Mouse (Mus musculus) embryonic facial prominence, embryonic 12.5 days (tissue): ENCODE data around the gene Mapk10. TPM values are rescaled to one million over a fixed set of nuclear protein-coding genes. Genes with fewer than 3 reads are reported as not detected.
"Not testable (repeated sequence)": the region's sequence is repeated elsewhere in the genome, so short reads cannot be mapped to it uniquely, and the experiment has no call there.

Experiments used
- ATAC-seq: fragments of 200-750 bp; cut with Nextera tagmentation; 2 replicates; pipeline ENCODE4 v1.8.0; 2017; ENCODE audit not compliant: insufficient number of reproducible peaks, insufficient read depth, low FRiP score, low TSS enrichment
- H3K27ac ChIP-seq: fragments of 300-500 bp; sonication (generic); 2 replicates; pipeline ENCODE4 v1.5.1; 2016; ENCODE audit warnings: mild to moderate bottlenecking
- H3K27me3 ChIP-seq: fragments of 300-500 bp; sonication (generic); 2 replicates; pipeline ENCODE4 v1.6.1; 2016; ENCODE audit warnings: mild to moderate bottlenecking, moderate library complexity
- H3K36me3 ChIP-seq: fragments of 300-500 bp; sonication (generic); 2 replicates; pipeline ENCODE4 v1.6.1; 2016; ENCODE audit warnings: mild to moderate bottlenecking
- H3K4me1 ChIP-seq: fragments of 300-500 bp; sonication (generic); 2 replicates; pipeline ENCODE4 v1.6.1; 2016
- H3K4me2 ChIP-seq: fragments of 300-500 bp; sonication (generic); replicated peaks from 2 replicates; pipeline ENCODE4 v1.6.1; 2016; ENCODE audit warnings: mild to moderate bottlenecking, moderate library complexity
- H3K4me3 ChIP-seq: fragments of 300-500 bp; sonication (generic); 2 replicates; pipeline ENCODE4 v1.5.1; 2016; ENCODE audit warnings: mild to moderate bottlenecking
- H3K9ac ChIP-seq: fragments of 300-500 bp; sonication (generic); 2 replicates; pipeline ENCODE4 v1.6.1; 2016; ENCODE audit warnings: mild to moderate bottlenecking, moderate library complexity
- H3K9me3 ChIP-seq: fragments of 300-500 bp; sonication (generic); 2 replicates; pipeline ENCODE4 v1.6.1; 2016; ENCODE audit warnings: mild to moderate bottlenecking, moderate library complexity
- whole genome bisulfite sequencing: fragments of 180-500 bp; shearing (Covaris S2); methylation state at CpG from one replicate; pipeline ENCODE4 v1.1.7; 2016; 5-methylcytosine and 5-hydroxymethylcytosine counted together
- polyA plus RNA-seq: library from polyadenylated mRNA; unstranded; fragments of >200 nt; fragmentation: Nextera tagmentation; extraction: Ambion mirVana; gene quantifications from 2 replicates; pipeline ENCODE4 v1.2.1, GENCODE M21; 2016

Mapk10 gene
- polyA plus RNA-seq, 1 experiment from 2014 or later = 6.1 TPM

DNA sequence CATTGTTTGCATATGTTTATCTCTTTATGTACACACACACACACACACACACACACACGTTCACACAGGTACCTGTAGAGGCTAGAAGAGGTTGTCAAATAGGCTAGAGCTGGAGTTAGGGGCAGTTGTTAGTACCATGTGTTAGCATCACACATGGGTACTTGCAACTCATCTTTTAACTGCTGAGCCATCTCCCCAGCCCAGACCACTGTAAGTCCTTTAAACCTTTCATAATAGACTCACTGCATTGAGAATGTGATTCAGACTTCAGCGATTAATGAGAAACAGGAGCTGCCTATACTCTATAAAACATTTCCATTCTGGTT, 322.0 kb downstream of the Mapk10 start:
- no peak overlapping the region for H3K4me2 ChIP-seq
- H3K27me3 ChIP-seq = no peaks in the 10 kb centered on the region
- no peaks in the 10 kb centered on the region for H3K4me1 ChIP-seq
- no peak overlapping the region for H3K4me3 ChIP-seq
- H3K9me3 ChIP-seq = no peaks in the 10 kb centered on the region
- no peak overlapping the region for H3K9ac ChIP-seq
- no peak overlapping the region for H3K27ac ChIP-seq
- ATAC-seq = no peak
- H3K36me3 ChIP-seq = peaks cover 12% of the 10 kb centered on the region
- WGBS = 75% methylated on average over 2 of the region's 2 CpGs

DNA sequence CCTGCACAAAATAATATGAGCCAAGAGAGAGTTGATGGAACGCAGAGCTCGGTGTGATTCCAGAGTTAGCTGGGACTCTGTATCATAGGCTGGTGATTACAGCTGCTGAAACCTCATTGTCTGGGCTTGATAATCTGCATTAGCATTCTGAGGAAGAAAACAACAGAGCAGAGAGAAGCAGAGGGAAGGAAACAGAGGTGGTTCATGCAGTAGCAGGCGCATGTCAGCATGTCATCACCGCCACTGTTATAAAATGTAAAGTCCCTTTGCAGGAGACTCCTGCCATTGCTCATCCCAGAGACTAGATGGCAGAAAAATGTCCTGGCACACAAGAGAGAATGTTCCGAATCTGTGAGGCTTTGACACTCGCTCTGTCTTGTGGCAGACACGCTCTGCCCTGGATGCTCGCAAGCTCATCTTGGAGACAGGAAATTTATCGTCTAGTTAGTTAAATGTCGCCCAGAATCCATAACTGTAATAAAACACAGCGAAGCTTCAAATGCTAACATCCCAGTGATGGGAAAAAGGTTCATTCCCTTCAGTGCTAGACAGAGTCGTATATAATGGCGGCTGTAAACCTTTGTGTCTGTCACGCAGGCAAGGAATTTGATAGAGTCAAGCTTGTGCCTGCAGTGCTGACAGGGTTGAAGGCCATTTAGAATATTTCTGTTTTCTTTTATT, 322.5 kb downstream of the Mapk10 start:
- H3K27ac ChIP-seq = no peak overlapping the region
- no peak for ATAC-seq
- no peak overlapping the region for H3K4me3 ChIP-seq
- H3K9me3 ChIP-seq = no peaks in the 10 kb centered on the region
- no peak overlapping the region for H3K4me2 ChIP-seq
- peaks cover 12% of the 10 kb centered on the region for H3K36me3 ChIP-seq
- H3K9ac ChIP-seq = no peak overlapping the region
- no peaks in the 10 kb centered on the region for H3K4me1 ChIP-seq
- no peaks in the 10 kb centered on the region for H3K27me3 ChIP-seq
- whole genome bisulfite sequencing = 85% methylated on average over 14 of the region's 14 CpGs

DNA sequence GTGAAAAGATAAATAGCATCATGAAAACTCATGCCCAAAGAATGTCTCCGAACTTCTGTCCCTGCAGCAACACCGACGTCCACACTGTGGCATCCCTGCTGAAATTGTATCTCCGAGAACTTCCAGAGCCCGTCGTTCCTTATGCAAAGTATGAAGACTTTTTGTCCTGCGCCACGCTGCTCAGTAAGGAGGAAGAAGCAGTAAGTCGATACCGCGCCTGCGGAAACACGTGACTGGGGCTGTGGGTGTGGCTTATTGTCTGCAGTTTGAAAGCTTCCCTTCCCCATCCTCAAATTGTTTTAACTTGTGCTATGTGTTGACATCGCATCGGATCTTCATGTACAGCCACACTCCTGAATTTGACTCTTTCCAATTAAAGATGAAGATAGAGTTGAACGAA, 335.5 kb downstream of the Mapk10 start:
- no peak overlapping the region for H3K4me3 ChIP-seq
- no peaks in the 10 kb centered on the region for H3K9me3 ChIP-seq
- 59% methylated on average over 16 of the region's 16 CpGs for WGBS
- no peaks in the 10 kb centered on the region for H3K36me3 ChIP-seq
- no peak overlapping the region for H3K27ac ChIP-seq
- H3K27me3 ChIP-seq = no peaks in the 10 kb centered on the region
- ATAC-seq = no peak
- H3K4me2 ChIP-seq = no peak overlapping the region
- no peak overlapping the region for H3K9ac ChIP-seq
- peaks cover 6% of the 10 kb centered on the region; the same call in 1 of the 2 replicates for H3K4me1 ChIP-seq

DNA sequence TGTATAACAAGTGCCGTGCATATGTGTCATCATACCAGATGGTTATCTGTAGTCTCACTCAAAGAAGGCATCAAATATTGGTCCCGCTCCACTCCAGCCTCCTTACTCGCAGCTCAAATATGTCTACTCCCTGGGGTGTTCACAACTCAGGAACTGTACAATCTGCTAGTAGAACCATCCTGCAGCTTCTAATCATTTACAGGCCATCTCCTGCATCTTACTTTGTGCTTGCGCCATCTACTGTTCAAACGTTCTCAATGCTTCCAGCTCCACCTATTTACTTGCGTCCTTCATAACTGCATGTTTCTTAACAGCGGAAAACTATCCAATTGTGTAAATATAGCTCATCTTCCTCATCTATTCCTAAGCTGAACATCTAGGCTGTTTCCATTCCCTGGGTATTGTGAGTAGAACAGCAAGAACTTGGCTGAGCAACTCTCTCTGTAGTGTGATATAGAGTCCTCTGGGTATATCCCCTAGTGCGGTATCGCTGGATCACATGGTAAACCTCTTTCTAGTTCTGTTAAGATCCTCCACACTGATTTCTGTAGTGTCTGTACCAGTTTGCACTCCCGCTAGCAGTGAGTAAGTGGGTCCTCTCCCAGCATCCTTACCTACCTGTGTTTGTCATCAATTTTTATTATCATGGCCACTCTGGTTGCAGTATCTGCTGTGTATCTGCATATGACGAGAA, 336.4 kb downstream of the Mapk10 start:
- H3K27me3 ChIP-seq = no peaks in the 10 kb centered on the region
- H3K4me1 ChIP-seq = peaks cover 6% of the 10 kb centered on the region; the same call in 1 of the 2 replicates
- H3K4me3 ChIP-seq = no peak overlapping the region
- WGBS = 40% methylated on average over 11 of the region's 11 CpGs
- ATAC-seq = no peak
- H3K4me2 ChIP-seq = no peak overlapping the region
- H3K36me3 ChIP-seq = no peaks in the 10 kb centered on the region
- H3K9me3 ChIP-seq = no peaks in the 10 kb centered on the region
- H3K9ac ChIP-seq = no peak overlapping the region
- H3K27ac ChIP-seq = no peak overlapping the region

DNA sequence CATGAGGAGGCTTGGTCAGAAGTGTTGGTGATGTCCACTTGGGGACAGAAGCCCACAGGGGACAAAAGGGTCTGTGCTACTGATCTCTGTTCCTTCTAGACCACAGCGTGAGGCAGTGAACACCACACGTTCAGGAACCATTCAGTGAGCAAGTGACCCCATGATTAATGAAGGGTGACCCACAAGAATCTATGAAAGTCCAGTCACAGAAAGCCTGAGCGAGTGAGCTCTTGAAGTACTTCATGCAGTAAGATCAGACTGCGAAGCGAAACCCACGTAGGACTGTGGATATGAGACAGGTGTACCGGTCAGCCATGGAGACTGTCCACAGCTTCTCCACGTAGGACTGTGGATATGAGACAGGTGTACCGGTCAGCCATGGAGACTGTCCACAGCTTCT, 338.1 kb downstream of the Mapk10 start:
- whole genome bisulfite sequencing = 89% methylated on average over 9 of the region's 9 CpGs
- not testable (repeated sequence) for H3K4me3 ChIP-seq, H3K36me3 ChIP-seq, H3K4me2 ChIP-seq, H3K4me1 ChIP-seq, H3K9me3 ChIP-seq, H3K9ac ChIP-seq, H3K27ac ChIP-seq, ATAC-seq, H3K27me3 ChIP-seq

DNA sequence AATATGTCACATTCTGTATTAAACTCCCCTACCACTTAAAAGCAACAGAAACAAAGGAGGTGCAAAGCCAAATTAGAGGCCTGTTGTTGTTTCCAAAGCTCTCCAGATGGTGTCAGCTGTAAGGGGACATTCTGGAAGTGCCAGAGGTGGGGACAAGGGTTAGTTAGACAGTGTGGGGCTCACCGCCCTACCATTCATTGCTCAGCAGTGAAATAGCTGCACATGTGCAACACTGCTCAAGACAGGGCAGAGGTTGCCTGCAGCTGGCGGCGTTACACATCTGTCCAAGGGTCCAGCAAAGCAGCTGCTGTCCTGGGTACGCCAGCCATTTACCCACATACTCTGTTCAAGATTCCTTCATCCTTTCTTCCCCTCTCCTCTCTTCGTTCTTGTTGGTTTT, 342.9 kb downstream of the Mapk10 start:
- no peak for ATAC-seq
- 44% methylated on average over 5 of the region's 5 CpGs for WGBS
- H3K27me3 ChIP-seq = no peaks in the 10 kb centered on the region
- H3K36me3 ChIP-seq = no peaks in the 10 kb centered on the region
- H3K9me3 ChIP-seq = no peaks in the 10 kb centered on the region
- no peak overlapping the region for H3K9ac ChIP-seq
- H3K4me3 ChIP-seq = no peak overlapping the region
- H3K4me2 ChIP-seq = no peak overlapping the region
- no peak overlapping the region for H3K27ac ChIP-seq
- H3K4me1 ChIP-seq = no peaks in the 10 kb centered on the region

DNA sequence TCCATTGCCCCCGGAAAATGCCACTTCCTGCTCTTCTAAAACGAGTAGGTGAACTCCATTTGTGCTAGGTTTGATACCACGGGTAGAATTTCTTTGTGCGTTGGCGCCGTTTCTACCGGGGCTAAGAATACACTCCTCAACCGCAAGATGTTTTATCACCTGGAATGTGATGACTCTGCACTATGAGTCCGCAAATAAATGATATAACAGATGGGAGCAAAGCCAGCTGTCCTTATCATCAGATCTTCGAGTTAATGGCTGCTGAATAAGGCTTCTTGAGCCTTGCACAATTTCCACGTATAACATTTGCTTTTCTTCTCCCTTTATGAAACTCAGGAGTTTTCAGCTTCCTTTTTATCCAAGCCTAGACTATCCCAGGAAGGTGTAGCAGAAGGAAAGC, 351.4 kb downstream of the Mapk10 start:
- Histone ChIP-seq H3K27me3 (no peaks in the 10 kb centered on the region), H3K9me3 (no peaks in the 10 kb centered on the region), H3K4me2 (no peak overlapping the region), H3K4me3 (no peak overlapping the region), H3K4me1 (peaks cover 3% of the 10 kb centered on the region; the same call in 1 of the 2 replicates), H3K27ac (no peak overlapping the region), H3K9ac (no peak overlapping the region), H3K36me3 (no peaks in the 10 kb centered on the region)
- no peak for ATAC-seq
- 83% methylated on average over 11 of the region's 11 CpGs for WGBS

DNA sequence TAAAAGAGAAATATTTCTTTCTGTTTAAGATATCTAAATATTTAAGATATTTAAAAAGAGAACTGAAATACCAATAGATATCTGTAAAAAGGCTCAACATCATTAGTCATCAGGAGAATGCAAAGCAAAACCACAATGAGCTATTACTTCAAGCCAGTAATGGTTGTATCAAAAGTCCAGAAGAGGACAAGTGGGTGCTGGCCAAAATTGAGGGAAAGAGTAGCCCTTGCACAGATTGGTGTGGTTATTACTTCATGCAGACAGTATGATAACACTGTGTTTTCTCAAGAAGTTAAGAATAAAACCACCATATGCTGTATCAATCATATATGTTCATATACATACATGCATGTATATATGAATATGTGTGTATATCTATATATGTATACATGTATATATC, 353.1 kb downstream of the Mapk10 start:
- H3K27me3 ChIP-seq = no peaks in the 10 kb centered on the region
- no peak overlapping the region for H3K27ac ChIP-seq
- H3K4me3 ChIP-seq = no peak overlapping the region
- H3K9ac ChIP-seq = no peak overlapping the region
- H3K4me1 ChIP-seq = peaks cover 3% of the 10 kb centered on the region; the same call in 1 of the 2 replicates
- no peak for ATAC-seq
- H3K9me3 ChIP-seq = no peaks in the 10 kb centered on the region
- H3K4me2 ChIP-seq = no peak overlapping the region
- no peaks in the 10 kb centered on the region for H3K36me3 ChIP-seq

Other genes with a start within 250 kb of the Mapk10 start
- 19.2 and 21.0 TPM in 2 replicates for gene Ptpn13, start 213.9 kb upstream of the Mapk10 start, polyA plus RNA-seq